Mouse (Mus musculus) cortical plate, adult 2 months (tissue): ENCODE results near the gene Pde8b.

Experiments used
- CTCF ChIP-seq: fragments of 200-500 bp; IDR thresholded peaks from 2 replicates; pipeline ENCODE4 v1.5.1; 2011; ENCODE audit warnings: mild to moderate bottlenecking, control low read depth, low read length; ENCODE audit not compliant: insufficient read depth; ENCODE audit errors: extremely low read depth
- POLR2A ChIP-seq: fragments of 200-500 bp; IDR thresholded peaks from 2 replicates; pipeline ENCODE4 v1.6.1; 2011; ENCODE audit warnings: mild to moderate bottlenecking, low read length, control low read depth; ENCODE audit not compliant: insufficient read depth; ENCODE audit errors: extremely low read depth

DNA sequence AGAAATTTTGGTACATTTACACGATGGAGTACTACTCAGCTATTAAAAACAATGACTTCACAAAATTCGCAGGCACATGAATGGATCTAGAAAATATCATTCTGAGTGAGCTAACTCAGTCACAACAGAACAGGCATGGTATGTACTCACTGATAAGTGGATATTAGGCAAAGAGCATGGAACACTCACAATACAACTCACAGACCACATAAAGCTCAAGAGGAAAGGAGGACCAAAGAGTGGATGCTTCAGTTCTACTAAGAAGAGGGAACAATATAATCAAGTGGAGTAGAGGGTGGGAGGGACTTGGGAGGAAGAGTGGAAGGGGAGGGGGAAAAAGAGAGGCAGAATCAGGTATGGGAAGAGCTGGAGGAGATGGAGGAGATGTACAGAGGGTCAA is 66.5 kb downstream of the Pde8b start:
- no peak for TF ChIP-seq CTCF
- TF ChIP-seq POLR2A, result no peak
